Mouse (Mus musculus): ENCODE results near the gene Ctnnd2. TPM values are rescaled to one million over a fixed set of nuclear protein-coding genes. Genes with fewer than 3 reads are reported as not detected.

Gene Ctnnd2
- total RNA-seq, 2 experiments from 2014 or later, result not detected

GRCm38 (mm10) chr15:30964046-30964445 lies 791.7 kb downstream of the Ctnnd2 start:
- no peak for DNase-seq
- intact Hi-C loops (cut with DNase I), result no loop called here
- TF ChIP-seq CTCF (IDR thresholded peaks at IDR 0.05), result no peak
- H3K4me3 ChIP-seq, result no peak overlapping the region
- no peak overlapping the region for H3K27ac ChIP-seq

- TF ChIP-seq CTCF (IDR thresholded peaks at IDR 0.05), result no peak
- Histone ChIP-seq H3K4me3 (no peak overlapping the region), H3K27ac (no peak overlapping the region)
- no peak for DNase-seq
- intact Hi-C loops (cut with DNase I), result no loop called here
Observed at GRCm38 (mm10) chr15:30964865-30965679, 792.7 kb downstream of the Ctnnd2 start.

GRCm38 (mm10) chr15:30966826-30967225 lies 794.4 kb downstream of the Ctnnd2 start:
- no peak overlapping the region for H3K4me3 ChIP-seq
- TF ChIP-seq CTCF (IDR thresholded peaks at IDR 0.05), result no peak
- no peak for DNase-seq
- intact Hi-C loops (cut with DNase I), result no loop called here
- no peak overlapping the region for H3K27ac ChIP-seq

GRCm38 (mm10) chr15:30974436-30974835 lies 802.0 kb downstream of the Ctnnd2 start:
- no peak for DNase-seq
- Histone ChIP-seq H3K4me3 (no peak overlapping the region), H3K27ac (no peak overlapping the region)
- intact Hi-C loops (cut with DNase I), result no loop called here
- TF ChIP-seq CTCF (IDR thresholded peaks at IDR 0.05), result no peak

GRCm38 (mm10) chr15:30974991-30975775 lies 802.8 kb downstream of the Ctnnd2 start:
- no peak for TF ChIP-seq CTCF (IDR thresholded peaks at IDR 0.05)
- no peak overlapping the region for H3K4me3 ChIP-seq
- no peak for DNase-seq
- intact Hi-C loops (cut with DNase I), result no loop called here
- H3K27ac ChIP-seq, result no peak overlapping the region

GRCm38 (mm10) chr15:30977166-30977740 lies 804.9 kb downstream of the Ctnnd2 start:
- no peak overlapping the region for H3K27ac ChIP-seq
- TF ChIP-seq CTCF (IDR thresholded peaks at IDR 0.05), result no peak
- H3K4me3 ChIP-seq, result no peak overlapping the region
- no peak for DNase-seq
- intact Hi-C loops (cut with DNase I), result no loop called here

- H3K27ac ChIP-seq, result no peak overlapping the region
- TF ChIP-seq CTCF (IDR thresholded peaks at IDR 0.05), result no peak
- H3K4me3 ChIP-seq, result no peak overlapping the region
- intact Hi-C loops (cut with DNase I), result no loop called here
- DNase-seq, result no peak
Observed at GRCm38 (mm10) chr15:30986890-30987289, 814.5 kb downstream of the Ctnnd2 start.

GRCm38 (mm10) chr15:30990421-30991252 lies 818.2 kb downstream of the Ctnnd2 start:
- H3K4me3 ChIP-seq, result no peak overlapping the region
- H3K27ac ChIP-seq, result no peak overlapping the region

GRCm38 (mm10) chr15:30992357-30992756 lies 820.0 kb downstream of the Ctnnd2 start:
- intact Hi-C loops (cut with DNase I), result no loop called here
- Histone ChIP-seq H3K4me3 (no peak overlapping the region), H3K27ac (no peak overlapping the region)
- TF ChIP-seq CTCF (IDR thresholded peaks at IDR 0.05), result no peak
- no peak for DNase-seq

More at GRCm38 (mm10) chr15:30990421-30991252, 818.2 kb downstream of the Ctnnd2 start:
- DNase-seq, result no peak
- TF ChIP-seq CTCF (IDR thresholded peaks at IDR 0.05), result no peak
- intact Hi-C loops (cut with DNase I), result no loop called here

- intact Hi-C loops (cut with DNase I), result no loop called here
- Histone ChIP-seq H3K4me3 (no peak overlapping the region), H3K27ac (no peak overlapping the region)
- no peak for TF ChIP-seq CTCF (IDR thresholded peaks at IDR 0.05)
- no peak for DNase-seq
Observed at GRCm38 (mm10) chr15:30992901-30993300, 820.5 kb downstream of the Ctnnd2 start.

GRCm38 (mm10) chr15:30995346-30995745 lies 823.0 kb downstream of the Ctnnd2 start:
- no peak overlapping the region for H3K4me3 ChIP-seq
- no peak overlapping the region for H3K27ac ChIP-seq
- intact Hi-C loops (cut with DNase I), result no loop called here
- no peak for DNase-seq
- no peak for TF ChIP-seq CTCF (IDR thresholded peaks at IDR 0.05)

GRCm38 (mm10) chr15:31004468-31004867 lies 832.1 kb downstream of the Ctnnd2 start:
- Histone ChIP-seq H3K27ac (no peak overlapping the region), H3K4me3 (no peak overlapping the region)
- TF ChIP-seq CTCF (IDR thresholded peaks at IDR 0.05), result no peak
- DNase-seq, result no peak
- intact Hi-C loops (cut with DNase I), result no loop called here

All from gastrocnemius, adult 2 months (tissue).